Mouse (Mus musculus): ENCODE measurements around the gene Nlk. TPM values are rescaled to one million over a fixed set of nuclear protein-coding genes. Genes with fewer than 3 reads are reported as not detected.

Gene Nlk
- polyA plus RNA-seq, 1 experiment from 2014 or later = 30.0 TPM

GRCm38 (mm10) chr11:78531046-78531445, 166.1 kb downstream of the Nlk start:
- Histone ChIP-seq H3K27ac (replicated peaks; ENCODE audit: low read depth, low read length) (no peak overlapping the region), H3K4me2 (ENCODE audit: low read length) (no peak overlapping the region), H3K9me3 (ENCODE audit: control insufficient read depth, low read length) (no peaks in the 10 kb centered on the region), H3K27me3 (ENCODE audit: control insufficient read depth, insufficient read depth, low read length) (no peaks in the 10 kb centered on the region), H3K36me3 (ENCODE audit: control insufficient read depth, insufficient read depth, low read length) (peaks cover 43% of the 10 kb centered on the region), H3K4me3 (replicated peaks; ENCODE audit: low read depth, low read length) (no peak overlapping the region), H3K4me1 (ENCODE audit: control insufficient read depth, insufficient read depth, low read length) (peaks cover 13% of the 10 kb centered on the region), H3K9ac (replicated peaks; ENCODE audit: low read length) (no peak overlapping the region)
- WGBS = 87% methylated on average over 6 of the region's 6 CpGs
- ATAC-seq (ENCODE audit: low FRiP score, low TSS enrichment) (no peak), DNase-seq (no peak)

GRCm38 (mm10) chr11:78530001-78530400, 167.2 kb downstream of the Nlk start:
- 94% methylated on average over 12 of the region's 12 CpGs for WGBS

GRCm38 (mm10) chr11:78528714-78529113, 168.5 kb downstream of the Nlk start:
- H3K36me3 ChIP-seq (ENCODE audit: control insufficient read depth, insufficient read depth, low read length) = peaks cover 67% of the 10 kb centered on the region
- no peak overlapping the region for H3K4me2 ChIP-seq (ENCODE audit: low read length)
- no peak overlapping the region for H3K27ac ChIP-seq (replicated peaks; ENCODE audit: low read depth, low read length)
- H3K9ac ChIP-seq (replicated peaks; ENCODE audit: low read length) = no peak overlapping the region
- ATAC-seq (ENCODE audit: low FRiP score, low TSS enrichment) (no peak), DNase-seq (no peak)
- no peaks in the 10 kb centered on the region for H3K9me3 ChIP-seq (ENCODE audit: control insufficient read depth, low read length)
- no peaks in the 10 kb centered on the region for H3K4me1 ChIP-seq (ENCODE audit: control insufficient read depth, insufficient read depth, low read length)
- no peaks in the 10 kb centered on the region for H3K27me3 ChIP-seq (ENCODE audit: control insufficient read depth, insufficient read depth, low read length)
- 80% methylated on average over 9 of the region's 9 CpGs for WGBS
- H3K4me3 ChIP-seq (replicated peaks; ENCODE audit: low read depth, low read length) = no peak overlapping the region

More at GRCm38 (mm10) chr11:78530001-78530400, 167.2 kb downstream of the Nlk start:
- H3K36me3 ChIP-seq (ENCODE audit: control insufficient read depth, insufficient read depth, low read length) = peaks cover 54% of the 10 kb centered on the region
- H3K9ac ChIP-seq (replicated peaks; ENCODE audit: low read length) = no peak overlapping the region
- no peak overlapping the region for H3K4me2 ChIP-seq (ENCODE audit: low read length)
- H3K4me1 ChIP-seq (ENCODE audit: control insufficient read depth, insufficient read depth, low read length) = peaks cover 8% of the 10 kb centered on the region
- no peaks in the 10 kb centered on the region for H3K9me3 ChIP-seq (ENCODE audit: control insufficient read depth, low read length)
- ATAC-seq (ENCODE audit: low FRiP score, low TSS enrichment) (no peak), DNase-seq (no peak)
- H3K27me3 ChIP-seq (ENCODE audit: control insufficient read depth, insufficient read depth, low read length) = no peaks in the 10 kb centered on the region
- H3K27ac ChIP-seq (replicated peaks; ENCODE audit: low read depth, low read length) = no peak overlapping the region
- H3K4me3 ChIP-seq (replicated peaks; ENCODE audit: low read depth, low read length) = no peak overlapping the region

GRCm38 (mm10) chr11:78524838-78525237, 172.3 kb downstream of the Nlk start:
- no peaks in the 10 kb centered on the region for H3K9me3 ChIP-seq (ENCODE audit: control insufficient read depth, low read length)
- H3K4me3 ChIP-seq (replicated peaks; ENCODE audit: low read depth, low read length) = no peak overlapping the region
- no peaks in the 10 kb centered on the region for H3K4me1 ChIP-seq (ENCODE audit: control insufficient read depth, insufficient read depth, low read length)
- no peaks in the 10 kb centered on the region for H3K27me3 ChIP-seq (ENCODE audit: control insufficient read depth, insufficient read depth, low read length)
- no peak overlapping the region for H3K9ac ChIP-seq (replicated peaks; ENCODE audit: low read length)
- no peak overlapping the region for H3K4me2 ChIP-seq (ENCODE audit: low read length)
- WGBS = 82% methylated on average over 2 of the region's 2 CpGs
- no peak overlapping the region for H3K27ac ChIP-seq (replicated peaks; ENCODE audit: low read depth, low read length)
- peaks cover 98% of the 10 kb centered on the region for H3K36me3 ChIP-seq (ENCODE audit: control insufficient read depth, insufficient read depth, low read length)
- no peak for DNase-seq
- no peak for ATAC-seq (ENCODE audit: low FRiP score, low TSS enrichment)

- H3K4me3 ChIP-seq (replicated peaks; ENCODE audit: low read depth, low read length) = no peak overlapping the region
- WGBS = 80% methylated on average over 9 of the region's 9 CpGs
- H3K9ac ChIP-seq (replicated peaks; ENCODE audit: low read length) = no peak overlapping the region
- DNase-seq (peak; percentile 29), ATAC-seq (ENCODE audit: low FRiP score, low TSS enrichment) (no peak)
- H3K27ac ChIP-seq (replicated peaks; ENCODE audit: low read depth, low read length) = no peak overlapping the region
- H3K36me3 ChIP-seq (ENCODE audit: control insufficient read depth, insufficient read depth, low read length) = peaks cover 99% of the 10 kb centered on the region
- H3K4me1 ChIP-seq (ENCODE audit: control insufficient read depth, insufficient read depth, low read length) = no peaks in the 10 kb centered on the region
- no peak overlapping the region for H3K4me2 ChIP-seq (ENCODE audit: low read length)
- H3K27me3 ChIP-seq (ENCODE audit: control insufficient read depth, insufficient read depth, low read length) = no peaks in the 10 kb centered on the region
- no peaks in the 10 kb centered on the region for H3K9me3 ChIP-seq (ENCODE audit: control insufficient read depth, low read length)
Observed at GRCm38 (mm10) chr11:78523241-78523955, 173.8 kb downstream of the Nlk start.

GRCm38 (mm10) chr11:78522481-78522997, 174.6 kb downstream of the Nlk start:
- Histone ChIP-seq H3K4me2 (ENCODE audit: low read length) (no peak overlapping the region), H3K9me3 (ENCODE audit: control insufficient read depth, low read length) (no peaks in the 10 kb centered on the region), H3K4me3 (replicated peaks; ENCODE audit: low read depth, low read length) (no peak overlapping the region), H3K27me3 (ENCODE audit: control insufficient read depth, insufficient read depth, low read length) (no peaks in the 10 kb centered on the region), H3K27ac (replicated peaks; ENCODE audit: low read depth, low read length) (no peak overlapping the region), H3K9ac (replicated peaks; ENCODE audit: low read length) (no peak overlapping the region), H3K36me3 (ENCODE audit: control insufficient read depth, insufficient read depth, low read length) (peaks cover 100% of the 10 kb centered on the region), H3K4me1 (ENCODE audit: control insufficient read depth, insufficient read depth, low read length) (no peaks in the 10 kb centered on the region)
- DNase-seq (peak; percentile 37), ATAC-seq (ENCODE audit: low FRiP score, low TSS enrichment) (no peak)
- WGBS = 98% methylated on average over 1 of the region's 1 CpGs

- Histone ChIP-seq H3K4me3 (replicated peaks; ENCODE audit: low read depth, low read length) (no peak overlapping the region), H3K4me2 (ENCODE audit: low read length) (no peak overlapping the region), H3K9ac (replicated peaks; ENCODE audit: low read length) (no peak overlapping the region), H3K9me3 (ENCODE audit: control insufficient read depth, low read length) (no peaks in the 10 kb centered on the region), H3K27ac (replicated peaks; ENCODE audit: low read depth, low read length) (no peak overlapping the region), H3K36me3 (ENCODE audit: control insufficient read depth, insufficient read depth, low read length) (peaks cover 96% of the 10 kb centered on the region), H3K4me1 (ENCODE audit: control insufficient read depth, insufficient read depth, low read length) (no peaks in the 10 kb centered on the region), H3K27me3 (ENCODE audit: control insufficient read depth, insufficient read depth, low read length) (no peaks in the 10 kb centered on the region)
- ATAC-seq (ENCODE audit: low FRiP score, low TSS enrichment) (no peak), DNase-seq (no peak)
- WGBS = 94% methylated on average over 3 of the region's 3 CpGs
Observed at GRCm38 (mm10) chr11:78521880-78522279, 175.3 kb downstream of the Nlk start.

GRCm38 (mm10) chr11:78518931-78519330, 178.2 kb downstream of the Nlk start:
- Histone ChIP-seq H3K9ac (replicated peaks; ENCODE audit: low read length) (no peak overlapping the region), H3K36me3 (ENCODE audit: control insufficient read depth, insufficient read depth, low read length) (peaks cover 94% of the 10 kb centered on the region), H3K27me3 (ENCODE audit: control insufficient read depth, insufficient read depth, low read length) (no peaks in the 10 kb centered on the region), H3K4me2 (ENCODE audit: low read length) (no peak overlapping the region), H3K27ac (replicated peaks; ENCODE audit: low read depth, low read length) (no peak overlapping the region), H3K4me1 (ENCODE audit: control insufficient read depth, insufficient read depth, low read length) (no peaks in the 10 kb centered on the region), H3K4me3 (replicated peaks; ENCODE audit: low read depth, low read length) (no peak overlapping the region), H3K9me3 (ENCODE audit: control insufficient read depth, low read length) (no peaks in the 10 kb centered on the region)
- 86% methylated on average over 10 of the region's 10 CpGs for WGBS
- DNase-seq = no peak
- no peak for ATAC-seq (ENCODE audit: low FRiP score, low TSS enrichment)

Data from midbrain, embryonic 14.5 days (tissue).